Mouse (Mus musculus) olfactory bulb, adult 2 months (tissue): ENCODE measurements around the gene Hipk2.

Experiments
- CTCF ChIP-seq: fragments of 200-500 bp; IDR thresholded peaks from 2 replicates; pipeline ENCODE4 v1.5.1; 2012; ENCODE audit warnings: low read depth, mild to moderate bottlenecking, low read length, moderate library complexity; ENCODE audit not compliant: insufficient read depth
- POLR2A ChIP-seq: fragments of 200-500 bp; IDR thresholded peaks from 2 replicates; pipeline ENCODE4 v1.6.1; 2012; ENCODE audit warnings: mild to moderate bottlenecking, low read depth, low read length, moderate library complexity; ENCODE audit not compliant: insufficient read depth

DNA sequence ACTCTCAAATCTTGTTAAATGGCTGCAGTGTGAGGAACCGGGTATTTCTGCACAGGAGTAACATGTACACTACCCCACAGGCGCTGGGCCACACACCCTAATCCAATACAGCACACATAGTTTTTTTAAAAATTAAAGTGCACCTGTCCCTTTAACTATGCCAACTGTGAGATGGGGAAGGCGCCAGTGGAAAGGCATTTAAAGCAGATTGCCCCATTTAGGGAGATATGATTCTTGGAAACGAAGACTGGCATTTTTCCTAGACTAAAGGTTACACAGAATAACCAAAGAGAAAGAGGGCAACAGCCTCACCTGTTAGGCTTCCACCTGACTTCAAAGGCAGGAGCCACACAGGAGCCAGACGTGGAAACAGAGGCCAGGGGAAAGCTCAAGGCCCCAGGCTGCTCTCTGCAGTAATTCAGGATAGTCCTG, 22.4 kb downstream of the Hipk2 start:
- TF ChIP-seq POLR2A (no peak), CTCF (no peak)
